Mouse (Mus musculus) left cerebral cortex, adult 2 months (tissue): Measurements from ENCODE around the gene Xrcc3. TPM values are rescaled to one million over a fixed set of nuclear protein-coding genes. Genes with fewer than 3 reads are reported as not detected.

Experiments
- DNase-seq, 2 experiments: peaks; one replicate each; pipeline ENCODE4 v3.0.0; 2021 to 2022; ENCODE audit warnings: low spot score in 2 of 2, mixed read lengths in 1 of 2; ENCODE audit errors: extremely low spot score in 1 of 2
- H3K27ac ChIP-seq: fragments of 200-600 bp; 2 replicates; pipeline ENCODE4 v1.8.1; 2022
- H3K4me3 ChIP-seq: fragments of 200-600 bp; 2 replicates; pipeline ENCODE4 v1.8.1; 2022
- CTCF ChIP-seq: fragments of 200-600 bp; IDR thresholded peaks from 2 replicates; pipeline ENCODE4 v1.8.1; 2022; ENCODE audit warnings: antibody characterized with exemption, mild to moderate bottlenecking, moderate library complexity
- intact Hi-C: fragments of 180-260 bp; cut with DNase I; formaldehyde crosslinking; loops from one replicate; pipeline ENCODE4 v1.15.1; 2025
- total RNA-seq, 2 experiments: library from RNA; stranded (reverse); gene quantifications; 2 replicates each; pipeline ENCODE4 v1.2.3; 2021

Xrcc3 gene
- total RNA-seq, 2 experiments from 2014 or later, result 3.1 to 3.4 TPM

DNA sequence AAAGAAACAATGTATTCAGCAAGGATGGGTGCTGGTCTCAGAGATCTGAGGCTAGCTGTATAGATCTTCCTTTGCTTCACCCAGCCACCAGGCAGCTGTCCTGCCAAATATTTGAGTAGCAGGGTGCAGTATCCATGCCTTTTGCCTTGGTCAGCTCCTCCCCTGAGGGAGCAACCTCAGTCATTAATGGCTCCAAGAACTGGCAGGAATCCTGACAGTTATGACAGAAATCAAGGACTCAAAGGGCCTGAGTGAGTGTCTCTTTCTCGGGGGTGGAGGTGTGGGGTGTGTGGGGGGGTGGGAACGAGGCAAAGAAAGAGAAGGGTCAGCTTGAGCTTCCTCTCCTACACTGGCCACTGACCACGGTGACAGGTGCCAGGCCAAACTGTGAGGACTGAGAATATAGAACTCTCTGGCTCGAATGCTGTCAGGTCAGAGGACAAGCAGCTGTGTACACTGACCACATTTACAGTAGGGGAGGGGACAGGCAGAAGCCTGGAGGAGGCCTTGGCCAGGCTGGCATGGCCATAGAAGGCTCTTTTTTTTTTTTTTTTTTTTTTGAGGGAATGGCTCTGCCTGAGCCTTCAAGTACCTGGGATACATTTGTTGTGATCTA lies 57.5 kb downstream of the Xrcc3 start:
- no peak for TF ChIP-seq CTCF
- H3K27ac ChIP-seq, result no peak overlapping the region
- no peak overlapping the region for H3K4me3 ChIP-seq
- intact Hi-C loops, result loop anchor here (10.0 kb wide), 1 partner anchor 339 kb away; no protein-coding TSS in a partner anchor
- no peak for DNase-seq

- intact Hi-C loops, result loop anchor here (10.0 kb wide), 1 partner anchor 340 kb away; no protein-coding TSS in a partner anchor
- no peak overlapping the region for H3K27ac ChIP-seq
- no peak overlapping the region for H3K4me3 ChIP-seq
- no peak for TF ChIP-seq CTCF
- no peak for DNase-seq
Measured at GRCm38 (mm10) chr12:111755231-111755630, 58.4 kb downstream of the Xrcc3 start.

GRCm38 (mm10) chr12:111754710-111755109 lies 59.0 kb downstream of the Xrcc3 start:
- intact Hi-C loops, result loop anchor here (10.0 kb wide), 1 partner anchor 340 kb away; no protein-coding TSS in a partner anchor
- TF ChIP-seq CTCF, result no peak

GRCm38 (mm10) chr12:111753347-111753746 lies 60.3 kb downstream of the Xrcc3 start:
- intact Hi-C loops, result loop anchor here (10.0 kb wide), 1 partner anchor 341 kb away; no protein-coding TSS in a partner anchor
- no peak for TF ChIP-seq CTCF
- no peak for DNase-seq
- H3K4me3 ChIP-seq, result no peak overlapping the region
- H3K27ac ChIP-seq, result peak overlapping the region; percentile 36; the same call in 1 of the 2 replicates

More at GRCm38 (mm10) chr12:111754710-111755109, 59.0 kb downstream of the Xrcc3 start:
- no peak overlapping the region for H3K27ac ChIP-seq
- no peak overlapping the region for H3K4me3 ChIP-seq
- no peak for DNase-seq

Other genes starting within 250 kb of the Xrcc3 start
- 100 to 1,000 TPM; 102 TPM for gene Mark3, start 239.3 kb downstream of the Xrcc3 start, total RNA-seq
- 1,000 to 10,000 TPM; 1,837 to 1,872 TPM for gene Ckb, start 141.5 kb downstream of the Xrcc3 start, total RNA-seq
- 10 to 100 TPM; 18.9 to 20.2 TPM for gene Trmt61a, start 135.8 kb downstream of the Xrcc3 start, total RNA-seq
- 10 to 100 TPM; 60.9 to 61.8 TPM for gene Bag5, start 100.6 kb downstream of the Xrcc3 start, total RNA-seq
- gene Apopt1, start 100.6 kb downstream of the Xrcc3 start, total RNA-seq, result 10 to 100 TPM; 36.2 to 38.8 TPM
- gene Klc1, start 55.0 kb downstream of the Xrcc3 start, total RNA-seq, result 100 to 1,000 TPM; 746 to 823 TPM
- 10 to 100 TPM; 20.5 to 21.0 TPM for gene Zfyve21, start 297 bp upstream of the Xrcc3 start, total RNA-seq
- gene Ppp1r13b, start 94.2 kb upstream of the Xrcc3 start, total RNA-seq, result 10 to 100 TPM; 59.4 to 61.0 TPM
- 100 to 1,000 TPM; 328 to 341 TPM for gene Atp5mpl, start 153.1 kb upstream of the Xrcc3 start, total RNA-seq
- gene Tdrd9, start 157.7 kb upstream of the Xrcc3 start, total RNA-seq, result under 1 TPM; 0.56 to 0.57 TPM
- under 1 TPM in 1 of 2 experiments, not detected in 1; 0.50 TPM for gene Rd3l, start 167.4 kb upstream of the Xrcc3 start, total RNA-seq